Mouse (Mus musculus) midbrain, embryonic 13.5 days (tissue): Measurements from ENCODE around the gene Ccpg1os. TPM values are rescaled to one million over a fixed set of nuclear protein-coding genes. Genes with fewer than 3 reads are reported as not detected.

Experiments
- ATAC-seq: fragments of 200-750 bp; cut with Nextera tagmentation; 2 replicates; pipeline ENCODE4 v1.8.0; 2017; ENCODE audit warnings: mild to moderate bottlenecking, moderate TSS enrichment, moderate library complexity
- H3K27ac ChIP-seq: fragments of 300-500 bp; sonication (generic); 2 replicates; pipeline ENCODE4 v1.5.1; 2015; ENCODE audit warnings: inconsistent platforms, mild to moderate bottlenecking, moderate library complexity
- H3K27me3 ChIP-seq: fragments of 300-500 bp; sonication (generic); 2 replicates; pipeline ENCODE4 v1.6.1; 2015; ENCODE audit warnings: mild to moderate bottlenecking, inconsistent platforms
- H3K36me3 ChIP-seq: fragments of 300-500 bp; sonication (generic); 2 replicates; pipeline ENCODE4 v1.6.1; 2015; ENCODE audit warnings: mild to moderate bottlenecking, inconsistent platforms
- H3K4me1 ChIP-seq: fragments of 300-500 bp; sonication (generic); replicated peaks from 2 replicates; pipeline ENCODE4 v1.6.1; 2015; ENCODE audit warnings: inconsistent platforms
- H3K4me2 ChIP-seq: fragments of 300-500 bp; sonication (generic); replicated peaks from 2 replicates; pipeline ENCODE4 v1.6.1; 2015; ENCODE audit warnings: moderate library complexity, mild to moderate bottlenecking, inconsistent platforms
- H3K4me3 ChIP-seq: fragments of 300-500 bp; sonication (generic); replicated peaks from 2 replicates; pipeline ENCODE4 v1.5.1; 2015; ENCODE audit warnings: mild to moderate bottlenecking, inconsistent platforms
- H3K9ac ChIP-seq: fragments of 300-500 bp; sonication (generic); replicated peaks from 2 replicates; pipeline ENCODE4 v1.6.1; 2015; ENCODE audit warnings: mild to moderate bottlenecking, inconsistent platforms
- H3K9me3 ChIP-seq: fragments of 300-500 bp; sonication (generic); 2 replicates; pipeline ENCODE4 v1.6.1; 2016; ENCODE audit warnings: mild to moderate bottlenecking, inconsistent platforms
- WGBS: fragments of 180-500 bp; shearing (Covaris S2); methylation state at CpG from one replicate; pipeline ENCODE4 v1.1.7; 2015; 5-methylcytosine and 5-hydroxymethylcytosine counted together
- microRNA-seq: library from miRNA; unstranded; fragments of <30 nt; microRNA quantifications from one replicate; pipeline ENCODE4, GENCODE M21; 2016
- polyA plus RNA-seq: library from polyadenylated mRNA; unstranded; fragments of >200 nt; fragmentation: Nextera tagmentation; extraction: Ambion mirVana; gene quantifications from 2 replicates; pipeline ENCODE4 v1.2.1, GENCODE M21; 2015

Ccpg1os gene
- polyA plus RNA-seq, 1 experiment from 2014 or later: 28.8 TPM

GRCm38 (mm10) chr9:72944286-72944685, 40.9 kb downstream of the Ccpg1os start:
- Histone ChIP-seq H3K36me3 (peaks cover 35% of the 10 kb centered on the region), H3K9ac (no peak overlapping the region), H3K4me3 (no peak overlapping the region), H3K4me2 (no peak overlapping the region), H3K9me3 (no peaks in the 10 kb centered on the region), H3K27me3 (no peaks in the 10 kb centered on the region), H3K27ac (no peak overlapping the region), H3K4me1 (no peaks in the 10 kb centered on the region)
- WGBS: 92% methylated on average over 13 of the region's 13 CpGs
- no peak for ATAC-seq

GRCm38 (mm10) chr9:72943424-72943823, 41.8 kb downstream of the Ccpg1os start:
- Histone ChIP-seq H3K4me1 (no peaks in the 10 kb centered on the region), H3K9ac (no peak overlapping the region), H3K36me3 (peaks cover 35% of the 10 kb centered on the region), H3K4me2 (no peak overlapping the region), H3K9me3 (no peaks in the 10 kb centered on the region), H3K27ac (no peak overlapping the region), H3K27me3 (no peaks in the 10 kb centered on the region), H3K4me3 (no peak overlapping the region)
- ATAC-seq: no peak
- 60% methylated on average over 3 of the region's 3 CpGs for WGBS

- Histone ChIP-seq H3K9ac (no peak overlapping the region), H3K9me3 (no peaks in the 10 kb centered on the region), H3K4me3 (no peak overlapping the region), H3K36me3 (peaks cover 16% of the 10 kb centered on the region; the same call in 1 of the 2 replicates), H3K4me1 (0 out of 2 replicates have a peak, but pooled peaks cover 5% of the 10 kb centered on the region), H3K27ac (no peak overlapping the region), H3K27me3 (no peaks in the 10 kb centered on the region), H3K4me2 (no peak overlapping the region)
- 78% methylated on average over 2 of the region's 2 CpGs for WGBS
- ATAC-seq: no peak
These were observed 48.9 kb downstream of the Ccpg1os start for GRCm38 (mm10) chr9:72936301-72936700.

- WGBS: 90% methylated on average over 4 of the region's 4 CpGs
- H3K27ac ChIP-seq: no peak overlapping the region
- no peak for ATAC-seq
These were observed 49.9 kb downstream of the Ccpg1os start for GRCm38 (mm10) chr9:72935309-72935708.

GRCm38 (mm10) chr9:72931166-72931790, 53.9 kb downstream of the Ccpg1os start:
- Histone ChIP-seq H3K27me3 (no peaks in the 10 kb centered on the region), H3K9me3 (no peaks in the 10 kb centered on the region), H3K27ac (no peak overlapping the region), H3K4me3 (no peak overlapping the region), H3K9ac (no peak overlapping the region), H3K4me1 (peaks cover 23% of the 10 kb centered on the region), H3K4me2 (no peak overlapping the region), H3K36me3 (peaks cover 16% of the 10 kb centered on the region; the same call in 1 of the 2 replicates)
- WGBS: 86% methylated on average over 13 of the region's 13 CpGs
- ATAC-seq: no peak

More at GRCm38 (mm10) chr9:72935309-72935708, 49.9 kb downstream of the Ccpg1os start:
- H3K4me2 ChIP-seq: no peak overlapping the region
- no peaks in the 10 kb centered on the region for H3K9me3 ChIP-seq
- 0 out of 2 replicates have a peak, but pooled peaks cover 5% of the 10 kb centered on the region for H3K4me1 ChIP-seq
- no peaks in the 10 kb centered on the region for H3K27me3 ChIP-seq
- no peak overlapping the region for H3K4me3 ChIP-seq
- peaks cover 16% of the 10 kb centered on the region; the same call in 1 of the 2 replicates for H3K36me3 ChIP-seq
- no peak overlapping the region for H3K9ac ChIP-seq

Small RNA genes lying within 50 kb of the gene (microRNA-seq; reads per million reads assigned to microRNA genes)
- gene Gm27353: not detected

Other genes starting within 250 kb of the Ccpg1os start
- gene Prtg, start 178.5 kb downstream of the Ccpg1os start, polyA plus RNA-seq: 0.63 and 0.77 TPM in 2 replicates
- 11.3 and 12.0 TPM in 2 replicates for gene Pygo1, start 59.7 kb downstream of the Ccpg1os start, polyA plus RNA-seq
- gene Dyx1c1, start 26.6 kb downstream of the Ccpg1os start, polyA plus RNA-seq: 1.8 and 2.1 TPM in 2 replicates
- not detected in 2 replicates for gene Gm44503, start 26.5 kb downstream of the Ccpg1os start, polyA plus RNA-seq
- gene Ccpg1, start within 50 bp of the Ccpg1os start, polyA plus RNA-seq: 43.2 and 45.2 TPM in 2 replicates
- gene Pigb, start 55.0 kb upstream of the Ccpg1os start, polyA plus RNA-seq: 10.3 and 11.5 TPM in 2 replicates
- 0.94 and 1.5 TPM in 2 replicates for gene Rab27a, start 59.5 kb upstream of the Ccpg1os start, polyA plus RNA-seq
- gene Khdc3, start 116.5 kb upstream of the Ccpg1os start, polyA plus RNA-seq: 0.12 TPM in 1 of 2 replicates, not detected in the other
- not detected in 2 replicates for gene Gm20509, start 117.1 kb upstream of the Ccpg1os start, polyA plus RNA-seq
- 120 and 123 TPM in 2 replicates for gene Rsl24d1, start 128.0 kb upstream of the Ccpg1os start, polyA plus RNA-seq